Mouse (Mus musculus): Measurements from ENCODE around the gene Tmtc2. TPM values are rescaled to one million over a fixed set of nuclear protein-coding genes. Genes with fewer than 3 reads are reported as not detected.

Tmtc2 gene
- polyA plus RNA-seq, 1 experiment from 2014 or later: 8.0 TPM

DNA sequence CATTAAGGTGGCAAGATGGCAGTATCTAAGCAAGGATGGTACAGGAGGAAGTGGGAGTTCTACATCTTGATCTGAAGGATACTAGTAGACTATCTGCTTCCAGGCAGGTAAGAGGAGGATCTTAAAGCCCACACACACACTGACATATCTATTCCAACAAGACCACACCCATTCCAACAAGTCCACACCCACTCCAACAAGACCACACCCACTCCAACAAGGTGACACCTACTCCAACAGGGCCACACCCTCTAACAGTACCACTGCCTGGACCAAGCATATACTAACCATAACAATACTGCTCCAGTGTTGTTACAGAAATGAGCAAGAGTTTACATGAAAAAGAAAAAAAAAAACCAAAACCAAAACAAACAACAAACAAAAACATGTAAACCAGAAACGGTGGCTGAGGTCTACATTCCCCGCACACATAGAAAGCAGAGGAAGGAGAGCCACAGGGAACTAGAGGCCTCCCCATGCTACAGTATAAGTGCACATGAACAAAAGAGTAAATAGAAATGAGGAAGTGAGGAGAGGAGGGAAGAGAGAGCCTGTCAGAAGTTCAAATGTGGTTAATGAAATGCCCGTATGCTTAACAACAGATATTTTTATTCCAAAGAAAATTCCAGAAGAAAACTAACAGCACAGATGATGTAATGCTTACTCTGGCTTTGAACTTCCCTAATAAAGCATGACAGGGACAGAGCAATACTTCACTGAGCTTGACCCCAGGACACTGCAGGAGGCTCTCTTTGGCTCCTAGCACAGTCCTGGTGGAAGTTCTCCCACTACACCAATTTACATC, 66.1 kb downstream of the Tmtc2 start:
- DNase-seq (ENCODE audit: low spot score): no peak
- 71% methylated on average over 3 of the region's 3 CpGs for WGBS
- Histone ChIP-seq H3K36me3 (peaks cover 18% of the 10 kb centered on the region), H3K4me1 (replicated peaks) (peaks cover 30% of the 10 kb centered on the region), H3K27ac (no peak overlapping the region), H3K4me3 (no peak overlapping the region), H3K9me3 (no peaks in the 10 kb centered on the region), H3K27me3 (ENCODE audit: insufficient read depth, poor library complexity, severe bottlenecking) (no peaks in the 10 kb centered on the region)

- H3K27me3 ChIP-seq (ENCODE audit: insufficient read depth, poor library complexity, severe bottlenecking): no peaks in the 10 kb centered on the region
- DNase-seq (ENCODE audit: low spot score): no peak
- peaks cover 18% of the 10 kb centered on the region for H3K36me3 ChIP-seq
- H3K4me3 ChIP-seq: no peak overlapping the region
- WGBS: 92% methylated on average over 4 of the region's 4 CpGs
- no peaks in the 10 kb centered on the region for H3K9me3 ChIP-seq
- H3K27ac ChIP-seq: no peak overlapping the region
- peaks cover 25% of the 10 kb centered on the region for H3K4me1 ChIP-seq (replicated peaks)
Measured at GRCm38 (mm10) chr10:105506046-105506445, 68.2 kb downstream of the Tmtc2 start.

DNA sequence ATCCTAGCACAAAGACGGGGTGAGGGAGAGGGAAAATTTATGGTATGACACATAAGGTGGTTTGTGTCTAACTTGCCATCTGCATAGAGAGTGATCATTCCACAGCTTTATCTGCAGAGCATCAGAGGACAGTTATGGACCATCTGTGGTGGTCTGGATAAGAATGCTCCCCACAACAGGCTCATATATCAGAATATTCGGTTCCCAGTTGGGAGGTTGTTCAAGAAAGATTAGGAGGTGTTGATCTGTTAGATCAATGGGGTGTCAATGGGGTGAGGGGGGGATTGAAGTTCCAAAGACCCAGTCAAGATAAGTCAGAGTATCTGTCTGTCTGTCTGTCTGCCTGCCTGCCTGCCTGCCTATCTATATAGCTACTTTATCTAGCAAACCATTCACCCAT, 69.8 kb downstream of the Tmtc2 start:
- DNase-seq (ENCODE audit: low spot score): no peak
- Histone ChIP-seq H3K4me3 (no peak overlapping the region), H3K27me3 (ENCODE audit: insufficient read depth, poor library complexity, severe bottlenecking) (no peaks in the 10 kb centered on the region), H3K4me1 (replicated peaks) (peaks cover 13% of the 10 kb centered on the region), H3K27ac (no peak overlapping the region), H3K9me3 (no peaks in the 10 kb centered on the region), H3K36me3 (peaks cover 18% of the 10 kb centered on the region)
- 88% methylated on average over 2 of the region's 2 CpGs for WGBS

DNA sequence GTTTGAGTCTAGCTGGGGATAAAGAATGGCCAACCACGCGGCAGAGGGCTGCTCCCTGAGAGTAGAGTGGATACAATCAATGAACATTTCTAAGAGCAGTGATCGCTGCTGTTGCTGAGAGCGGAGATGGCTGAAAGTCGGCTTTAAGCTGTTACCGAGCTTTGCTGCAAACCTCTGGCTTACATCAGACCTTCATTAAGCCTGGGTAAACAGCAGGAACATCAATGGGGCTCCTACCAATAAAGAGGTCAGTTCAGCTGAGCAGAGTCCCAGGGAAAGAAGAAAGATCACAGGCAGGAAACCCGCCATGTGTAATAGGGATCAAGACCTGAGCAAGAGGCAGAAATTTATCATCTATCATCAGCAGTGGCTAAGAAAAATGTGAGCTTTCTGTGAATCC, 72.5 kb downstream of the Tmtc2 start:
- DNase-seq (ENCODE audit: low spot score): no peak
- Histone ChIP-seq H3K36me3 (peaks cover 11% of the 10 kb centered on the region), H3K4me1 (replicated peaks) (peaks cover 6% of the 10 kb centered on the region), H3K27ac (no peak overlapping the region), H3K27me3 (ENCODE audit: insufficient read depth, poor library complexity, severe bottlenecking) (no peaks in the 10 kb centered on the region), H3K9me3 (no peaks in the 10 kb centered on the region), H3K4me3 (no peak overlapping the region)
- 82% methylated on average over 7 of the region's 7 CpGs for WGBS

DNA sequence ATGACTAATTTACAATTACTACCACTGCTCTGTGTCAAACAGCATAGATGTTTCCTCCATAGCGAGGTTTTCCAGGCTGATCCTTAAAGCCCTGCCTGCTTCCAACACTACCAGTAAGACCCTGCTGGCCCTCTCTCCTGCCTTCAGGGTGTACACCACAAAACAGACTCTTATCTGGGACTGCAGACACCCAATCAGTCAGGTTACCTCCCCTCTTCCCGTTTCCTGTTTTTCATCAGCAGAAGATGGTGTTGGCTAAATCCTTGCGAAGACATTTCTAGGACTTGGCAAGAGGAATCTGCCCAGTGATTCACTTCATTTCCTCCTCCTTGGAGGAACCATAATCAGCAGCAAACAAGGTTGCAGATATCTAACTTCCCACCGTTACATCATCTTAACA, 73.8 kb downstream of the Tmtc2 start:
- H3K27me3 ChIP-seq (ENCODE audit: insufficient read depth, poor library complexity, severe bottlenecking): no peaks in the 10 kb centered on the region
- DNase-seq (ENCODE audit: low spot score): no peak
- 84% methylated on average over 4 of the region's 4 CpGs for WGBS
- no peak overlapping the region for H3K4me3 ChIP-seq
- H3K36me3 ChIP-seq: no peaks in the 10 kb centered on the region
- H3K9me3 ChIP-seq: no peaks in the 10 kb centered on the region
- no peak overlapping the region for H3K27ac ChIP-seq
- peaks cover 6% of the 10 kb centered on the region for H3K4me1 ChIP-seq (replicated peaks)

GRCm38 (mm10) chr10:105495248-105495647, 79.0 kb downstream of the Tmtc2 start:
- no peak for DNase-seq (ENCODE audit: low spot score)
- Histone ChIP-seq H3K4me3 (no peak overlapping the region), H3K4me1 (replicated peaks) (peaks cover 13% of the 10 kb centered on the region), H3K27ac (no peak overlapping the region), H3K9me3 (no peaks in the 10 kb centered on the region), H3K36me3 (no peaks in the 10 kb centered on the region), H3K27me3 (ENCODE audit: insufficient read depth, poor library complexity, severe bottlenecking) (no peaks in the 10 kb centered on the region)
- 91% methylated on average over 6 of the region's 6 CpGs for WGBS

DNA sequence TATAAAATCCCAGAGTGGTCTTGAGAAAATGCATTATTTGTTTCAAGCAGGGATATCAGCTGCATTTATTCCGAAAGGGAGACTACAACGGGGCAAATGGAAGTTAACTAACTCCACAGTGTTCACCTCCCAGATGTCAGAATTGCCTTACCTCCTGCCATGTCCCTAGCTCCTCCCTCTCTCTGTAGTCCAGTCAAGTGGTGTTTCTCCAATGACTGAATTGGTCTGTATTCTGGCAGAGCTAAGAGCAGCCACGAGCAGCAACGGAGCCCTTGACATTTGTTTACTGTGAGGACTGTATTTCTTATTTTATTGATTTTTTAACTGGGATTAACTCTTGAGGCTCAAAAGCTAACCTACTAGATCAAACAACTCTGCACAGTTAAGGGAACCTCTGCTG, 81.8 kb downstream of the Tmtc2 start:
- Histone ChIP-seq H3K9me3 (no peaks in the 10 kb centered on the region), H3K27me3 (ENCODE audit: insufficient read depth, poor library complexity, severe bottlenecking) (peaks cover 4% of the 10 kb centered on the region; the same call in 1 of the 2 replicates), H3K36me3 (no peaks in the 10 kb centered on the region), H3K4me3 (no peak overlapping the region), H3K27ac (no peak overlapping the region), H3K4me1 (replicated peaks) (peaks cover 22% of the 10 kb centered on the region)
- 74% methylated on average over 4 of the region's 4 CpGs for WGBS
- DNase-seq (ENCODE audit: low spot score): no peak

DNA sequence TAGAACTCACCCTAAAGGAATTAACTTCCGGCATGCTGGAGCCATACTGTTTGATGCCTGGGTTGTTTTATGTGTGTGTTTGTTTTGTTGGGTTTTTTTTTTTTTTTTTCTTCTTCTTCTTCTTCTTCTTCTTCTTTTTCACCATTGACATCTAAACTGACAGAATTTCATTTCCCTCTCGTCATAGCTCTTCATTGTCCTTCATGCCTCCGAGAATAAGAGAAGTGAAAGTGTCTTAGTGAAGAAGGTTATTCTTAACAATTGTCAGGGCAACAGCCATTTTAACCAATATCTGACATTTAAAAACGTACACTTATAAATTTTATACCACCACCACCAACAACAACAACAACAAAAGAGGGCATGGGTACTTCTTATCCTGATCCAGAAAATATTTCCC, 83.5 kb downstream of the Tmtc2 start:
- WGBS: 87% methylated on average over 4 of the region's 4 CpGs

DNA sequence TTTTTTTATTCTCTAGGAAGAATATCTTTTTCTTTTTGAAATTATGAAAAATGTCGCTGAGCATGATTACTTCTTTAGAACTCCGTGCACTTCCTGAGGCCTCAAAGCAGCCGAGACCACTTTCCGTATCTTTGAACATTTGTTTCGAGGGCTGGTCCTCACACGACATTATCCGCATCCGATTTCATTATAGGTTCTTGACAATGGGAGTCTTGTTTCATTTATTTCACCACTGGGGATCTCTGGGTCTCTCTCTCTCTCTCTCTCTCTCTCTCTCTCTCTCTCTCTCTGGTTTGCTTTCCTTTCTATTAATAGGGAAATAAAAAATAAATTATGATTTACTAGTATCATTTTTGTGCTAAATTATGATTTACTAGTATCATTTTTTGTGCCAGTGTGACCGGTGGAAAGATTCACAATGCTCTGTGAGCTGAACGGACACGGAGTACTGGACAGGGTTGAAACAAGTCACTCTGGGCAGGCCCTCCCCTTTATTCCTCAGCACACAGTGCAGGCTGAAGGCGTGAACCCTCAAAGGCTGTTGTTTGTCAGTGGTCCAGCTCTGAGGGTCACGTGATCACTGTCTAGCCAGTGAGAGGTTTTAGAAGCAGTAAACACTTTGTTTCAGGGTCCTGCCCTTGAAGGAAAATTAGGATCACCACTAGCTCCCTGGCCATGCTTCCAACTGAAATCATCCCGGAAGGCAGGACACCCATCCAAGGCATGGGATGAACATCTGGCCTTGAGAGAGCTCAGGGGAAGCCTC, 84.1 kb downstream of the Tmtc2 start:
- Histone ChIP-seq H3K27me3 (ENCODE audit: insufficient read depth, poor library complexity, severe bottlenecking) (peaks cover 4% of the 10 kb centered on the region; the same call in 1 of the 2 replicates), H3K36me3 (no peaks in the 10 kb centered on the region), H3K4me3 (no peak overlapping the region), H3K4me1 (replicated peaks) (peaks cover 31% of the 10 kb centered on the region), H3K27ac (peak overlapping the region; percentile 77), H3K9me3 (no peaks in the 10 kb centered on the region)
- 46% methylated on average over 14 of the region's 14 CpGs for WGBS
- DNase-seq (ENCODE audit: low spot score): peak; percentile 50

More for the DNA sequence above, 83.5 kb downstream of the Tmtc2 start:
- no peaks in the 10 kb centered on the region for H3K36me3 ChIP-seq
- no peak overlapping the region for H3K4me3 ChIP-seq
- H3K27me3 ChIP-seq (ENCODE audit: insufficient read depth, poor library complexity, severe bottlenecking): peaks cover 4% of the 10 kb centered on the region; the same call in 1 of the 2 replicates
- no peak for DNase-seq (ENCODE audit: low spot score)
- peak overlapping the region; percentile 77 for H3K27ac ChIP-seq
- H3K9me3 ChIP-seq: no peaks in the 10 kb centered on the region
- H3K4me1 ChIP-seq (replicated peaks): peaks cover 30% of the 10 kb centered on the region

GRCm38 (mm10) chr10:105486977-105487376, 87.3 kb downstream of the Tmtc2 start:
- H3K27ac ChIP-seq: no peak overlapping the region
- no peaks in the 10 kb centered on the region for H3K9me3 ChIP-seq
- peaks cover 57% of the 10 kb centered on the region for H3K4me1 ChIP-seq (replicated peaks)
- no peak overlapping the region for H3K4me3 ChIP-seq
- no peak for DNase-seq (ENCODE audit: low spot score)
- 20% methylated on average over 4 of the region's 4 CpGs for WGBS
- H3K27me3 ChIP-seq (ENCODE audit: insufficient read depth, poor library complexity, severe bottlenecking): peaks cover 22% of the 10 kb centered on the region
- no peaks in the 10 kb centered on the region for H3K36me3 ChIP-seq

DNA sequence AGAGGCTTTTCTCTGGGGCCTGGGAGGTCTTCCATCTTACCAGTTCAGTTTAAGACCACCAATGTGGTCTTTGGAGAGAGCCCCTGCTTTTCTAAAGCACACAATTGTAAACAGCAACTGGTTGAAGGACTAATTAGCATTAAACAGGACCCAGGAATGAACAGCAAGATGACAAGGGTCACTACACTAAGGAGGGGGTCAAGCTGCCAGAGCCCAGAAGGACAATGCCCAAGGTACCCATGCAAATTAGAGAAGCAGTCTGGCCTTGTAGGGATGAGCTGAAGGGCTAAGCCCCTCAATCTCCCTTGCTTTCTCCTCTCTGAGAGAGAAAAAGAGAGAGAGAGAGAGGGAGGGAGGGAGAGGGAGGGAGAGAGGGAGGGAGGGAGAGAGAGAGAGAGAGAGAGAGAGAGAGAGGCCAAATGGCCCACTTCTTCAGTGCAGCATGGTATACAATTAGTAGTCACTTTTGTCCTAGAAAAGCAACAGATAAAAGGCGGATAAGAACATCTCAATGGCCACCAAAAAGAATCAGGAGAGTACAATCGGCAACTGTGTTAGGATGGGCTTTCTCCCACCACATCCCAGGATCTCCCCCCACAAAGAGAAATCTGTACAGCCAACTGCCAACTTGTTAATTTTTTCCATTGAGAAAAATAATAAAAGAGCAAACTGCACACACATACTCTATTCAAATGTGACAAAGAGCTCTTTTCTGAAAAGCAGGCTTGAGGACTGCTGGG, 89.7 kb downstream of the Tmtc2 start:
- Histone ChIP-seq H3K27me3 (ENCODE audit: insufficient read depth, poor library complexity, severe bottlenecking) (peaks cover 33% of the 10 kb centered on the region), H3K4me3 (no peak overlapping the region), H3K27ac (peak overlapping the region; percentile 69), H3K4me1 (replicated peaks) (peaks cover 60% of the 10 kb centered on the region), H3K36me3 (no peaks in the 10 kb centered on the region), H3K9me3 (no peaks in the 10 kb centered on the region)
- DNase-seq (ENCODE audit: low spot score): peak; percentile 72
- WGBS: 39% methylated on average over 2 of the region's 2 CpGs

DNA sequence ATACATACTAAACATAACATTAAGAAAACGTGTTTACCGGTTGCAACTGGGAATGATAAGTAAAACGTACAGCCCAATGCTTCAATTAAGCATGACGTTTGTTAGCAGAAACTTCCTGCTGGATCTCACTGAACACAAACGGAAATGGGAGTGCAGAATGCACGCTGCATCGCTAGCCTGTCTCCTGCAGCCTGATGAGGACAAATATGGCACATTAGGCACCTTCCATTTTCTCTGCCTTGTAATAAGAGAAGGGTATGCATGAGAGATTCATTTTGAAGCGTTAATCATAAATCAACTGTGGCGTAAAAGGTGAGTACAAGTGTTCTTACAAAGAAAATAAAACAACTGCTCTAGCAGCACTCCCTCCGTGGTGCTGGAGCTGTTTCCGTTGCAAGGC, 94.5 kb downstream of the Tmtc2 start:
- DNase-seq (ENCODE audit: low spot score): no peak
- Histone ChIP-seq H3K27ac (peak overlapping the region; percentile 35; the same call in 1 of the 2 replicates), H3K9me3 (no peaks in the 10 kb centered on the region)

More for the DNA sequence above, 94.5 kb downstream of the Tmtc2 start:
- WGBS: 65% methylated on average over 11 of the region's 11 CpGs
- Histone ChIP-seq H3K4me3 (no peak overlapping the region), H3K4me1 (replicated peaks) (peaks cover 41% of the 10 kb centered on the region), H3K36me3 (no peaks in the 10 kb centered on the region; the same call in 1 of the 2 replicates), H3K27me3 (ENCODE audit: insufficient read depth, poor library complexity, severe bottlenecking) (peaks cover 29% of the 10 kb centered on the region)

Data from hindbrain, embryonic 10.5 days (tissue).